Mouse (Mus musculus) midbrain, postnatal 0 days (tissue): ENCODE measurements around the gene Dhx40. TPM values are rescaled to one million over a fixed set of nuclear protein-coding genes. Genes with fewer than 3 reads are reported as not detected.
"Not testable (repeated sequence)": the region's sequence is repeated elsewhere in the genome, so short reads cannot be mapped to it uniquely, and the experiment has no call there.

ENCODE experiments used
- ATAC-seq: fragments of 200-750 bp; cut with Nextera tagmentation; 2 replicates; pipeline ENCODE4 v1.8.0; 2017; ENCODE audit warnings: moderate number of reproducible peaks, mild to moderate bottlenecking, moderate TSS enrichment, moderate library complexity; ENCODE audit not compliant: low FRiP score
- DNase-seq: peaks from one replicate; pipeline ENCODE4 v3.0.0-alpha.2; 2015; ENCODE audit warnings: low spot score
- H3K27ac ChIP-seq: fragments of 300-500 bp; sonication (generic); 2 replicates; pipeline ENCODE4 v1.5.1; 2014; ENCODE audit warnings: low read depth, mild to moderate bottlenecking, low read length, mixed read lengths
- H3K27me3 ChIP-seq: fragments of 300-500 bp; sonication (generic); 2 replicates; pipeline ENCODE4 v1.6.1; 2014; ENCODE audit warnings: low read length, control low read depth, mixed read lengths; ENCODE audit not compliant: insufficient read depth
- H3K36me3 ChIP-seq: fragments of 300-500 bp; sonication (generic); 2 replicates; pipeline ENCODE4 v1.6.1; 2014; ENCODE audit warnings: low read length, control low read depth, mixed read lengths; ENCODE audit not compliant: insufficient read depth
- H3K4me1 ChIP-seq: fragments of 300-500 bp; sonication (generic); 2 replicates; pipeline ENCODE4 v1.6.1; 2014; ENCODE audit warnings: mild to moderate bottlenecking, control low read depth, antibody characterized with exemption, low read length, mixed read lengths; ENCODE audit not compliant: insufficient read depth
- H3K4me2 ChIP-seq: fragments of 300-500 bp; sonication (generic); 2 replicates; pipeline ENCODE4 v1.6.1; 2014; ENCODE audit warnings: low read depth, mild to moderate bottlenecking, low read length, mixed read lengths; ENCODE audit not compliant: poor library complexity, severe bottlenecking
- H3K4me3 ChIP-seq: fragments of 300-500 bp; sonication (generic); 2 replicates; pipeline ENCODE4 v1.5.1; 2014; ENCODE audit warnings: low read depth, mild to moderate bottlenecking, low read length, moderate library complexity
- H3K9ac ChIP-seq: fragments of 300-500 bp; sonication (generic); replicated peaks from 2 replicates; pipeline ENCODE4 v1.6.1; 2014; ENCODE audit warnings: mild to moderate bottlenecking, low read length, moderate library complexity, mixed read lengths; ENCODE audit not compliant: poor library complexity, severe bottlenecking
- H3K9me3 ChIP-seq: fragments of 300-500 bp; sonication (generic); 2 replicates; pipeline ENCODE4 v1.6.1; 2016; ENCODE audit warnings: low read length, control low read depth
- CTCF ChIP-seq: IDR thresholded peaks from 2 replicates; pipeline ENCODE4 v1.5.1; 2016; ENCODE audit warnings: antibody characterized with exemption, mild to moderate bottlenecking
- WGBS: fragments of 180-500 bp; shearing (Covaris S2); extraction: QIAGEN DNeasy Blood & Tissue Kit; methylation state at CpG from one replicate; pipeline ENCODE4 v1.1.7; 2014; 5-methylcytosine and 5-hydroxymethylcytosine counted together
- polyA plus RNA-seq: library from polyadenylated mRNA; unstranded; fragments of >200 nt; fragmentation: Nextera tagmentation; extraction: Ambion mirVana; gene quantifications from 2 replicates; pipeline ENCODE4 v1.2.1, GENCODE M21; 2015
- total RNA-seq: library from RNA; depleted of rRNA; stranded (reverse); fragments of >200 nt; gene quantifications from 2 replicates; pipeline ENCODE4 v1.2.3, GENCODE M21; 2014

Gene Dhx40
- total and polyA plus RNA-seq, 2 experiments from 2014 or later: 11.1 to 14.9 TPM

DNA sequence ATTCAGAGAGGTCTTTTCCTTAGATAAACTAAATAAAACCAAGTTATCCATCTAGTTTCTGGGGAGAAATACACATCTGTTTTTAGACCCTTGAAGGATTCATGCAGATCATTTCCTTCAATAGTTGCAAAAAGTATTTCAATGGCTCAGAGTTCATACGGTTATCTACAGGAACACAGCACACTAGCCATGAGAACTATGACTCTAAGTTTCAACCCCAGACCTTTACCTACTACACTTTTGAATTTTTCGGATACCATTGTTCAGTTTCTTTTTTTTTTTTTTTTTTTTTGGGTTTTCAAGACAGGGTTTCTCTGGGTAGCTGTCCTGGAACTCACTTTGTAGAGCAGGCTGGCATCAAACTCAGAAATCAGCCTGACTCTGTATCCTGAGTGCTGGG lies 68.1 kb downstream of the Dhx40 start:
- WGBS: 96% methylated on average over 2 of the region's 2 CpGs
- TF ChIP-seq CTCF: no peak
- H3K9ac ChIP-seq: no peak overlapping the region

DNA sequence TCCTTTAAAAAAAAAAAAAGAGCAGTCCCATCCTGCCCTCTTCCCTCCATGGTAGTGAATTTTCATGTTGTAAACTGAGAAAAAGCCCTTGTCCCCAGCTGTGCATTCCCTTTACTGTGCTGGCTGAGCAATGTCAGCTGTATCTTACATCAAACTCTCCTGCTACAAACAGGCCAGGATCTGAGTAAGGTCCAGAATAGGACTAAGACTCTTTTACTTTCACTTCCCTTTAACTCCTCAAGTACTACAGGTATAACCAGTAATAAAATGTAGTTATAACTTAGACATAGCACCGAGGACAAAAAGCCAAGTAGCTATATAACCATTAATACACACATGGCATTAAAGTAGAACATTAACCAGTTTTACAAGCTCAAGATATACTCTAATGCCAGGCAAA lies 68.6 kb downstream of the Dhx40 start:
- 95% methylated on average over 1 of the region's 1 CpGs for WGBS
- H3K27ac ChIP-seq: no peak overlapping the region
- no peak overlapping the region for H3K9ac ChIP-seq
- H3K4me1 ChIP-seq: no peaks in the 10 kb centered on the region
- H3K4me2 ChIP-seq: no peak overlapping the region
- ATAC-seq (no peak), DNase-seq (no peak)
- TF ChIP-seq CTCF: no peak
- no peaks in the 10 kb centered on the region for H3K27me3 ChIP-seq
- no peak overlapping the region for H3K4me3 ChIP-seq
- H3K9me3 ChIP-seq: no peaks in the 10 kb centered on the region
- H3K36me3 ChIP-seq: 0 out of 2 replicates have a peak, but pooled peaks cover 2% of the 10 kb centered on the region

More for the DNA sequence above, 68.1 kb downstream of the Dhx40 start:
- Histone ChIP-seq H3K4me3 (no peak overlapping the region), H3K9me3 (no peaks in the 10 kb centered on the region), H3K4me1 (no peaks in the 10 kb centered on the region), H3K27me3 (no peaks in the 10 kb centered on the region), H3K36me3 (0 out of 2 replicates have a peak, but pooled peaks cover 2% of the 10 kb centered on the region), H3K4me2 (no peak overlapping the region), H3K27ac (no peak overlapping the region)
- no peak for ATAC-seq
- no peak for DNase-seq

DNA sequence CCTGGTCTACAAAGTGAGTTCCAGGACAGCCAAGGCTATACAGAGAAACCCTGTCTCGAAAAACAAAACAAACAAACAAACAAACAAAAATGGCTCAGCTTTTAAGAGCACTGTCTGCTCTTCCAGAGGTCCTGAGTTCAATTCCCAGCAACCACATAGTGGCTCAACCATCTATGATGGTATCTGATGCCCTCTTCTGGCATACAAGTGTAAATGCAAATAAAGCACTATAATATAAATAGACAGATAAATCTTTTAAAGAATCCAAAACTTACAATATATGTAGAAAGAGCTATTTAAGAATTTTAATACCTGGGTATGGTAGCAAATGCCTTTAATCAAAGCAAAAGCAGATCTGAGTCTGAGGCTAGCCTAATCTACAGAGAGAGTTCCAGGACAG lies 69.2 kb downstream of the Dhx40 start:
- peak; percentile 30; the same call in 1 of the 2 replicates for TF ChIP-seq CTCF
- not testable (repeated sequence) for H3K4me3 ChIP-seq, H3K9ac ChIP-seq, H3K36me3 ChIP-seq, H3K4me1 ChIP-seq, H3K27me3 ChIP-seq, H3K4me2 ChIP-seq, DNase-seq, ATAC-seq, H3K9me3 ChIP-seq, H3K27ac ChIP-seq
- WGBS: 96% methylated on average over 1 of the region's 1 CpGs

DNA sequence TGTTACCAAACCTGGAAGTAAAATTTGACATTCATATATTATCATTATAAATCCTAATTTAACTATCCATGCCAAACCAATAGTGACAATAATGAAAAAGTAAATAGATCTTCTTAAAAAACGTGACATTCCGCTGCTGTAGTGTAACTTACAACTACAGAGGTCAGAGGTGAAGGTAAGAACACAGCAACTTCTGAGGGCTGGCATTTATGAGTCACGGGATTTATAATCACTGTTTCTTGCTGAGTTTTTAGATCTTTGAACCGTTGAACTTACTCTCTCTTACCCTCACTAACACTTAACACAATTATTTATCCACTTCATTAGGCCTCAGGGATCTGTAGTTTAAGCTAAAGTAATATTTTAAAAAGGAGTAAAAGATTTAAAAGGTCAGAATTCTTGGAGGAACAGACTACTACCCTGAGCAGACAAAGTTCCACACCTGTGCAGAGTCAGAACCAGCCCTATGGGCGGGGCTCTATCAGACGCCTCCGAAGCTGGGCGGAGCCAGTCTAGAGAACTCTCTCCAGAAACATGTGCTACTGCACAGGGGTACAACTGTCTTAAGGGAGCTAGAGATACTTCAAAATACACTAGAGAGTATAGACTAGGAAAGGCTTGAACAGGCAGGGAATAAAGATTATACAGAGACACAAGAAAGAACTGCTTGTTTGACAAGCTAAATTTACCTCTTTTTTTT lies 70.1 kb downstream of the Dhx40 start:
- Histone ChIP-seq H3K27me3 (no peaks in the 10 kb centered on the region), H3K36me3 (0 out of 2 replicates have a peak, but pooled peaks cover 2% of the 10 kb centered on the region), H3K9ac (no peak overlapping the region), H3K4me2 (no peak overlapping the region), H3K4me1 (no peaks in the 10 kb centered on the region), H3K9me3 (no peaks in the 10 kb centered on the region), H3K4me3 (no peak overlapping the region), H3K27ac (no peak overlapping the region)
- DNase-seq (no peak), ATAC-seq (no peak)
- whole genome bisulfite sequencing: 89% methylated on average over 8 of the region's 8 CpGs
- no peak for TF ChIP-seq CTCF

DNA sequence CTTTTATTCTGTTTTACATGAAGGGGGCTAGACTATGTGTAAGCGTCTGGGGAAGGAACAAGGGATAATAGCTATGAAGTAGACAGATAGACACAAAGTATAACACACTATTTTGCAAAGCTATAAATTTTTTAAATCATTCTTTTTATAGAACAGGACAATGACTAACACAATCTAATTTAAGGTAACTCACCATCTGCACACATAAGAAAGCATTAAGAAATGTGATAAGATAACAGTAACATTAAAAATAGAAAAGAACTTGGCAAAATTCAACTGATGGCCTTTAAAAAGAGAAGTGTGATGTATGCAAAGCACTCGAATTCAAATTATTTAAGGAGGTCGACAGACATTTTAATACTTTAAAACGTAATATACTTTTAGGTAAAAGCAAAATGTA lies 72.6 kb downstream of the Dhx40 start:
- Histone ChIP-seq H3K36me3 (peaks cover 11% of the 10 kb centered on the region), H3K4me2 (no peak overlapping the region), H3K9ac (no peak overlapping the region), H3K4me1 (no peaks in the 10 kb centered on the region), H3K4me3 (no peak overlapping the region), H3K27me3 (no peaks in the 10 kb centered on the region), H3K27ac (no peak overlapping the region), H3K9me3 (no peaks in the 10 kb centered on the region)
- WGBS: 87% methylated on average over 4 of the region's 4 CpGs
- no peak for ATAC-seq
- TF ChIP-seq CTCF: no peak
- no peak for DNase-seq

DNA sequence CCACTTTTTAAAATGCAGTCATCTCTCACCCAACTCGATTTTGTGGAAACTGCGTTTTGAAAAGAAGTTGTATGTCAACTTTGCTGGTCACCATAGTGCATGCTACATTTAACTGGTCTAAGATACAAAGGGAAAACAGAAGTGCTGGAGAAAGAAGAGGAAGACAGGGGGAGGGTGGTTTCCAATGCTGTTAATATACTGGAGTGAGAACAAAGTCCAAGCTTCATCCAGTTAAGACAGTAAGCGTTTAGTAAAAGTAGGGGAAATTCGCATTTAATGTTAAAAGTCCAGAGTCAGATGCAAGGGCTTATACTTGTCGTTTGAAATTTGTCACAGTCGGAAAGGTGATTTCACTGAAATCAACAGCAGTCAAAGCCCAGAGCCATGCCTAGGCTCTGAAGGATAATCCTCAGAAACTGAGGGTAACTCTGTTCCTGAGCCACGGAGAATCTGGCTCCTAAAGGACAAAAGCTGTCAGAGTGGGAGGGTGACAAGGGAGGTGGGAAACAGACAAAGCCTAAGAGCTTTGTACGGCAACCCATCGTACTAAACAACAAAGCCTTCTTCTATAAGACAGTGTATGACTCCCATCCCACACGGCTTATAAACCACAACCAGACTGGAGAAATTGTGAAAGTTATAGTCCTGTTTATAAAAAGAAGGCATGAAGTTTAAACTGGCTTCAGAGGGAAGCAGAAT lies 73.2 kb downstream of the Dhx40 start:
- Histone ChIP-seq H3K36me3 (peaks cover 14% of the 10 kb centered on the region), H3K4me2 (no peak overlapping the region), H3K27ac (no peak overlapping the region), H3K4me1 (no peaks in the 10 kb centered on the region), H3K4me3 (no peak overlapping the region), H3K9ac (no peak overlapping the region), H3K27me3 (no peaks in the 10 kb centered on the region), H3K9me3 (no peaks in the 10 kb centered on the region)
- no peak for ATAC-seq
- no peak for DNase-seq
- 42% methylated on average over 10 of the region's 10 CpGs for WGBS
- TF ChIP-seq CTCF: no peak
